Mouse (Mus musculus) adrenal gland, adult 8-10 months (tissue): ENCODE results near the gene Ssbp4. TPM values are rescaled to one million over a fixed set of nuclear protein-coding genes. Genes with fewer than 3 reads are reported as not detected.

Source experiments
- DNase-seq: peaks from one replicate; pipeline ENCODE4 v3.0.0; 2022
- total RNA-seq, 4 experiments: library from RNA; stranded (reverse); gene quantifications; 2 replicates each; pipeline ENCODE4 v1.2.4; 2022

Gene Ssbp4
- total RNA-seq, 4 experiments from 2014 or later = 69.3 to 158 (median 120) TPM

DNA sequence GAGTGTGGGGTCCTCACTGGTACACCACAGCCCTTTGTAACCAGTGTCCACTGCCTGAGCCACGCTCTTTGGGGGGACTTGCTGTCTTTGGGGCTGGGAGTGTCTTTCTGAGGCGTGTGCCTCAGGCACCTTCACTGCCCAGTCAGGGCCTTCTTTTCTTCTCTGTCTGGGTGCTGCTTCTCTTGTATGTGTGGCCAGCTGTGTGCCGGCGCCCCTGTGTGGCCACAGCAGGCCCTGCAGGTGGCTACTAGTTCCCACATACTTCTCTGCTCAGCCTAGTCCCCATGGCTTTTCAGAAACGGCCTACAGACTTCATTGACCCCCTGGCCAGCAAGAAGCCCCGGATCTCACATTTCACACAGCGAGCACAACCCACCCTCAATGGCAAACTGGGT is 23.4 kb downstream of the Ssbp4 start:
- DNase-seq = no peak

DNA sequence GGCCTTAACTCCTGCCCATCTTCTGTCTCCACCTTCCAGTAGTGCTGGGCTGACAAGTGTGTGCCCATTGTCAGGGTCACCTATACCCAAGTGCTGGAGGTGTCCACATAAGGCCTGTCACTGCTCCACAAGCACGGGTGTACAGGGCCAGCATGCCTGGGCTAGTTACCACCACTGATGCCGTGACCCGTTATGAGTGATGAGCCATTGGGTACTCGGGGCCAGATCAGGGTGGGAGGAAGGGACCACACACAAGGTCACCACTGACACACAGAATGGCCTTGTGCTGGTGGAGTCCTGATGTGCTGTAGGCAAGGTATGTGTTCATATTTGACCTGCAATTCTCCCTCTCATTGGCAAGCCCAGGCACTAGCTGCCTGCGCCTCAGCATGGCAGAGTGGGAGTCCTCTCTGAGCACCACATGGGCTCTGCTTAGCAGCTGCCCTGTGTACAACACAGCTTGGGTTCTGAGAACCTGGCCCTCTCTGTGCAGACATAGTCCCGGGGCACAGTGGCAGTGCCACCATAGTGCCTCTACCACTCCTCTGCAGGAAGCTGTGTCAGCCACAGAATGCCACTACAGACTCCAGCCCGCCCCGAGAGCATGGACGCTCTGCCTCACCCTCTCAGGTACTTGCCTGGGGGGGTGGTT is 23.9 kb downstream of the Ssbp4 start:
- DNase-seq = peak; percentile 79

DNA sequence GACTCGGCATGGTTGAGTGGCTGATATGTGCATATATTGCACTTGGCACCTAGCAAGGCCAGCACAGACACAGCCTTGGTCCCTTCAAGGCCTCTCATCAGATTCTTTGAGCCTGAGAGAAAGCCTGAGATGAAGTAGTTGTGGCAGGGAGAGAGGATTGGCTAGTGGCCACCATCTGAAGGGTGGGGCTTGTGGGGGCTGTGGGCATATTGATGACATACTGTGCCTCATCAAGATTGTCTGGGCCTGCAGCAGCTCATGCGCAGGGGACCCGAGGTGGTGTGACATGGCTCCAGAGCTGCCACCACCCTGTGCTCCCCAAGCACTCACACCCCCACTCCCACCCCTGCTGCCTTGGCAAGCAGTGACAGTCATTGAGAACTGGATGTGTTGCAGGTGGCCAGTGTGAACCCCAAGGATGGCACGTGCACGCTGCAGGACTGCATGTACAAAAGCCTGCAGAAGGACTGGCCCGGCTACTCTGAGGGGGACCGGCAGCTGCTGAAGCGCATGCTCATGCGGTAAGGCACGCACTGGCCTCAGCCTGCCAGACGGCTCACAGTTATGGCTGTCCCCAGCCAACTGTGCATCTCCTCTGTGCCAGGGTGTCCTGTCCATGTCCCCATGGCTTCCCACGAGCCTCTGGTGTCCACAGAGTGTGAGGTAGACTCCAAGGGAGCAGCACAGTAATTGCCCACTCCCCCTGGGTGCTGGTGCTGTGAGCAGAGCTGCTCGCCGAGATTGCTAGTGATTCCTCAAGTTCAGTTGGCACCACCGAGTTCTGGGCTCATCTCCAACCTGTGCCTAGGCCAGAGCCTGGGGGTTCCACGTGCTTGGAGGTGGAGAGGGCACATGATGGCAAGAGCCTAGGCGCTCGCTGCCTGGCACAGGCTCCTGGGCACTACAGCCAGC is 24.9 kb downstream of the Ssbp4 start:
- no peak for DNase-seq

DNA sequence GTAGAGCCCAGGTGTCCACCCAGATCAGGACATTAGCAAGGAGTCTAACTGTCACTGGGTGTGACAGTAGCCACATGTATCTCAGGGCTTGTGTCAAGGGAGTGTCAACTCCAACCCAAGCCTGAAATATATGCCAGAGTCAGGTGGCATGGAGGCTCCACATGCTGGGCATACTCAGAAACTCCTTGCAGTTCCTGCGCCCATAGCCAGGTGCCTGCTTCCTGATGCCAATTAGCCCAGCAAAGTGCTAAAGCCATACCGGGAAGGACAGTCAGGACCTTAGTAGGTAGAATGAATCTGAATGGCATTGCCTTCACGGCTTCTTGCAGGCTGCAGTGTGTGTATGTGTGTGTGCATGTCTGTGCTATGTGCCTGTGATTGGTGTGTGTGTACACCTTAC is 31.5 kb downstream of the Ssbp4 start:
- DNase-seq = no peak

DNA sequence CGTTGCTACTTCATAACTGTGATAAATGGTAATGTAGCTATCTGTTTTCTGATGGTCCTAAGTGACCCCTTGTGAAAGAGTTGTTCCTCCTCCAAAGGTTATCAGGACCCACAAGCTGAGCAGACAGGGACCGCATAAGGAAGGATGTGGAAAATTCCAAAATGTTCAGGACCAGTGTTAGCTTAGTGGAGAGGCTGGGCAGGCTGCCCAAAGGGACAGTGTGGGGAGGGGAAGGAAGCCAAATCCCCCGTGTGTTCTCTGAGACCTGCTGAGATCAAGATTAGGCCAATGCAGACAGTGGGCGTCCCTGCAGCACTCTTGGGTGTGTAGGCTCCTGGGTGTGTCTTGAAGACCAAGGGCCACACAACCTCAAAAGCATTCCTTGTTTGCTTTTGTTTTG is 33.8 kb downstream of the Ssbp4 start:
- peak; percentile 72 for DNase-seq

DNA sequence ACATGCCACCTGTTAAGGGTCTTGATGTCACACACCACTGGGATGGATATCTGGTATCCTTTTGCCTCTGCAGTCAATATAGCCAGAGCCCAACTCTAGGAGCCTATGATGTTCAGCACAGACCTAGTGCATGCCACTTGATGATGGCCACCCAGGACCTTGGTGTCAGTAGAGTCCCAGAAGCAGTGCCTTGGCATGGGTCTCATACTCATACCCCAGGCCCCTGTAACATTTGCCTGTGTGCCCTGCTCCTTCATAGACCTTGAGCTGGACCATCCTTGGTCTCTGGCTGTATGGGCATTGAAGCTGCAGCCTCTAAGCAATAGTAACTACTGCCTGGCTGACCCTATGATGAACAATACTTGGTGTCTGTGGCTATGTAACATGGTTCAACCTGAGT is 34.4 kb downstream of the Ssbp4 start:
- no peak for DNase-seq

DNA sequence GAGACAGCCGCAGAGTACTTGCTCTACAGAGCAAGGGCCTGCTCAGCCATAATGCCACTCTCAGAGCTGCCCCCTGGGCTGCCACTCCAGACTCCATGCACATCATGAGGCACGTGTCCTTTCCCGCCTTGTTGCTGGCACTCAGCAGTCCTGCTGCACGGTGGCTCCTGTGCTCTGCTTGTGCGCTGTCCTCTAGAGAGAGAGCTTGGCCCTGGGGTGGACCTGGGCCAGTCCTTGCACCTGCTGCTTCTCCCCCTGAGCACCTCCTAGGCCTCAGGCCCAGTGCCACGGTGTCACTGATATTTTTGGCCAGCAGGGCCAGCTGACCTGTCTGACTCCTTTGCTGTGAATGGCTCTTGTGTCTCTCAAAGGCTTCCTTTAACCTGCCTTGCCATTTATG is 37.7 kb downstream of the Ssbp4 start:
- no peak for DNase-seq

DNA sequence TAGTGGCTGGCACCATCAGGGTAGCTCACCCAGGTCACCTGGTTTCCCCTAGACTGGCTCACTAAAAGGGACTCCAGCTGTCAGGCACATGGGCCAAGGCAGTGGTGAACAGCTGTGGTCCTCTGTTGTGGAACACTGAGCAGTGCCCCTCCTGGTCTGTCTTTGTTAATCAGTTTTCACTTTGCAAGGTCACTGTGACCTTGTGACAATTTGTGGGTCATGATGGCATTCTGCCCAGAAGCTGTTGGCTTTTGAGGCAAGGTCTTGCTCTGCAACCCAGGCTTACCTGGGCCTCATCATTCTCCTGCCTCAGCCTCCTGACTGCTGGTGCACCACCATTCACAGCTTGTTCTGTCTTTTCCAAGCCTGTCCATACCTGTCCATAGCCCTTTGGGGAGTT is 38.3 kb downstream of the Ssbp4 start:
- DNase-seq = no peak

DNA sequence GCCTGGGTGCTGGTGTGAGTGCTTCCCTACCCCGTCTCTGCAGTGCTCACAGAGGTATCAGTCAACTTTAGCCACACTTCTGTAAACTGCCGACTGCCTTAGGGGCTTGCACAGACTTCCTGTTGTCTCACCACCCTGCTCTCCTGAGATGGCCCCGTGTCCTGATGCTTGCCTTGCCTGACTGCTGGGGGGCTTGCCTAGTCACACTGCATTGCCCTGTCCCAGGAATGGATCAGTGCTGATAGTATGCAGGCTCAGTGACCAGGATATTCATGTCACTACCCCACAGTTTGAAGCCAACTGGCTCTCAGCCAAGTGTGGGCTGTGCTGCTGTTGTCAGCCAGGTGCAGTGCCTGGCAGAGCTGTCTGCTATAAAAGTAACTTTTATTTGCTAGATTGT is 43.1 kb downstream of the Ssbp4 start:
- no peak for DNase-seq

DNA sequence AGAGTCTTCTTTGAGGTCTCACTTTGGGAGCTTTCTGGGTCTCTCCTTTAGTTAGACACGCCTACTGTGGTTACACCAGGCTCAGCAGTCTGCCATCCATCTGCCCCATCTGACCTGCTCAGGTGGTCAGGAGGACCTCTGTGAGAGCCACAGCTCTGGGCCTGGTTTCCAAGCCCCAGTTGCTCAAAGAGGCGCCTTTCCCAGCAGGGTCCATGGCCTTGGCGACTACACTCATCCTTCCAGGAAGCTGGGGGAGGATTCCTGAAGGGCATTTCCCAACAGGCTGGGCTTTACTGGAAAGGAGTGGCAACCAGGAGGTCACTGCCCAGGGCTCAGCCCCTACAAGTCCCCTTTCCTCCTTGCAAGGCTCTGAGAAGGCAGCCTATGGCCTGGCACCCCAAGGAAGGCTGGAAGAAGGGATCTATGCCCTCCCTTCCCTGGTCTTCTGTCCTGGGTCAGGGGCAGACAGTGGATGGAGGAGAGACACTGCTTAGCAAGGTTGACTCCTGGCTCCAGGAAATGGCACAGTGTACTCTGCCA is 43.9 kb downstream of the Ssbp4 start:
- DNase-seq = peak; percentile 69

DNA sequence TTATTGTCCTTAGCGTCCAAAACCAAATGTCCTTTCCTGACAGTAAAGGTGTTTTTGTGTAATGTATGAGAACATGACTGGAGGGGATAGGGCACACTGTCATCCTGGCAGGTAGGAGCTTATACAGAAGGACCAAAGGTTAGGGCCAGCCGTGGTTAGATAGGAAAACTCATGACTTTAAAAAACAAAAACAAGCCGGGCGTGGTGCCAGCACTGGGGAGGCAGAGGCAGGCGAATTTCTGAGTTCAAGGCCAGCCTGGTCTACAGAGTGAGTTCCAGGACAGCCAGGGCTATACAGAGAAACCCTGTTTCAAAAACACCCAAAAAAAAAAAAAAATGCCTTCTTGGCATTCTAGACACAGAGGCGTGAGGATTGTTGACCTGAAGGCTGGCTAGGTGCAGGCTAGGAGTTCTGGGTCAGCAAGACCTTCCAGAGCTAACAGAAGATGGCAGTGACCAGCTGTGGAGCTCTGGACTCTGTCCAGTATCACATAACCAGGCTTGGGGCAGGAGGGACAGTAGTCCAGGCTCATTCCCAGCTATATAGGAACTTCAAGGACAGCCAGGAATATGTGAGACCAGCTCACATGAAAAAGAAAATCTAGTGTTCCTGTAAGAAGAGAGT is 44.8 kb downstream of the Ssbp4 start:
- no peak for DNase-seq

DNA sequence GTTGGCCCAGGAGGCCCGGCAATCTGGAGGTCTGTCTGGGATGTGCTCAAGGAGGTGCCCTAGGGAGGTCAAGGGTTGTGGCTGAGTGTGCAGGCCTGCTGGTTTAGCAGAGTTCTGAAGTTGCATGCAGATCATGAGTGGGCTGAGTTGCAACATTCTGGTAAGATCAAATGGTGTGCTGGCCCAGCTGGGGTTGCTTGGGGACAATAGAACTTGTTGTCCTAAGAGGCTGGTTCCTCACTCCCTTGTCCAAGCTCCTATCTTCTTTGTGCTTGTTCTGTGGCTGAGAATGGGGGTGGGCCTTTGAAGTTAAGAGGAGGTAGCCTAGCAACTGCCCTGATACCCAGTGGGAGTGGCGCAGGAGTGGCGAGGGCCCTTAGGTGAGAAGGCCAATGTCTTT is 45.9 kb downstream of the Ssbp4 start:
- no peak for DNase-seq

DNA sequence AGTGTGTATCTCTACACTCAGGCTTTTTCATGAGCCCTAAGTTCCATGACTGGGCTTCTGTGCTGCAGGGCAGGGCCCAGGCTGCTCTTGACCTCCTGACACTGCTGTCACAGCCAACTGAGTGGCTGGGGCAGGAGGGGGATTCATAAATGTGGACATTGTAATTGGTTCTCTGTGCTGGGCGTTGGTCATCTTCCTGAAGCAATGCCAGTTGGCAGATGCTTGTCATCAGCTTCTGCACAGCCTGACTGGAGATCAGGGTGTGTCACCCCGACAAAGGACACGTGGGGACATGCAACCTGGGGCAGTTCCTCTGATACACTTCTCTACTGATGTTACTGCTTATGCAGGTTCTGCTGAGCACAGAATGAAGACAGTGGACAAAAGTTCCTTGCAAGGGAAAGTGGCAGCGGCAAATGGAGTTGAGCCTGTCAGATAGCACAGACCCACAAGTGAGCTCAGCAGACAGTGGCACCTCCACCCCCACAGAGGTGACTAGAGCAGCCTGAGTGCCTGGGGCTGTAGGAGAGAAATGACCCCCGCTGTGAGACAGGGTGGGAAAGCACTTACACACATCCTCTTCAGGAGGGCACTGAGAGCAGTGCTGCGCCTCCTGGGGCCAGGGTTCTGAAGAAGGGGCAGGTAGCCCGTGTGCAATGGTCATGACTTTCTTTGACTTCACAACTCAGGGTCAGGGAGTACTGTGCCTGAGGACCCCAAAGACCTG is 46.7 kb downstream of the Ssbp4 start:
- DNase-seq = peak; percentile 82

DNA sequence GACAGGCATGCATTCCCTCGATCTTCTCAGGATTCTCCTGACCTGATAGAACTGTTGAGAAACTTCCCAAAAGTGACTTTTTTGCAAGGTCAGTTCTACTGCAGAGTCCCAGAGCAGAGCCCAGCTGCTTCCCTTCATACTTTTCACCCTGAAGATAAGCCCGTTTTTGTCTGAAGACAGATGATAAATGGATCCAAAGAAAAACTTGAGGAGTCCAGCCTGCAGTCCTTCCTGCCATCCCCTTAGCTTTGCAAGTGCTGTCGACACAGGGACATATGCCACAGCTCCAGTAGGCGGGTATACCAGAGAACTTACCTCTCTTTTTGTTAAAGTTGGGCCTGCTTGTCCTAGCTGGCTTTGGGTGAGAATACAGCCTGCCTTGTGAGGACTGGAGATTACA is 47.3 kb downstream of the Ssbp4 start:
- DNase-seq = no peak

DNA sequence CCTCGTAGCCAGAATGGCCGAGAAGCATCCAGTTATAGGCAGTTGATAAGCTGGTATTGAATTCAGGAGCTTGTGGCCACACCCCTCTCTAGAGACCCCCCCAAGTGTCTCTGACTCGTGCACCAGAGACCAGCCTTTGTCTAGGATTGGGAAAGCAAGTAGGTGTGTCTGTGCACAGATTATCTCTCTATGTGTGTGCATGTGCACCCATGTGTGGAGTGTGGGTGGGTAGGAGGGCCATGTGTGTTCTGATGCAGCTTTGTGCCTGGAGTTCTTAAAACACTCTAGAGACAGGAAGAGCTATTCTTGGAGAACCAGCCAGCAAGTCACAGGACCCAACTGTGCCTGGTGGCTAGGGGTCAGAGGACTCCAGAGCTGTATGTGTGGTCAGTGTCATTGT is 48.1 kb downstream of the Ssbp4 start:
- no peak for DNase-seq

DNA sequence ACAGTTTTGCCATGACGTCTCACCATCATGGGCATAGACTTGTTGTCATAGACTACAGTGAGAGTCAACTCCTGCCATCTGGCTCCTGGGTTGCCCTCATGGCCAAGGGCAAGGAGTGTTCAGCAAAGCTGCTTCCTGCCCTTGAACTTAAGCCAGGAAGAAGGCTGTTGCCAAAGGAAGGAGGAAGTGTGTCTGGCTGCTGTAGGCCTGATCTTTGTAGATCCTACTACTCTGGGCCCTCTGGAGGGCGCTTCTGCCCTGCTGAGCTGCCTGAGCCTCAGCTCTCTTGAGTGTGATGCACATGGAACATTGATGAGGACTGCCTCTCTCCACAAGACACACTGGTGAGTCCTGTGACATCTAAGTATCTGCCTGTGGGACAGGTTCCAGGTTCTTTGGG is 48.6 kb downstream of the Ssbp4 start:
- DNase-seq = peak; percentile 69

DNA sequence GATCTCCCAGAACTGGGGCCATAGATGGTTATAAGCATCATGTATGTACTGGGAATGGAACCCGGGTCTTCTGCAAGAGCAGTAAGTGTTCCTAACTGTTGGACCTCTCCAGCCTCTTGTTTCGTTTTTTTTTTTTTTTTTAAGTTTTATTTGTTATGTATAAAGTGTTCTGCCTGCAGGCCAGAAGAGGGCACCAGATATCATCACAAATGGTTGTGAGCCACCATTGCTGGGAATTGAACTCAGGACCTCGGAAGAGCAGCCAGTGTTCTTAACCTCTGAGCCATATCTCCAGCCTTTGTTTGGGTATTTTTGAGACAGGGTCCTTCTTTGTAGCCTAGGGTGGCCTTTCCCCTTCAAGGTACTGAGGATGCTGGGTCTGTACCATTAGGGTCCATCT is 49.7 kb downstream of the Ssbp4 start:
- DNase-seq = no peak

DNA sequence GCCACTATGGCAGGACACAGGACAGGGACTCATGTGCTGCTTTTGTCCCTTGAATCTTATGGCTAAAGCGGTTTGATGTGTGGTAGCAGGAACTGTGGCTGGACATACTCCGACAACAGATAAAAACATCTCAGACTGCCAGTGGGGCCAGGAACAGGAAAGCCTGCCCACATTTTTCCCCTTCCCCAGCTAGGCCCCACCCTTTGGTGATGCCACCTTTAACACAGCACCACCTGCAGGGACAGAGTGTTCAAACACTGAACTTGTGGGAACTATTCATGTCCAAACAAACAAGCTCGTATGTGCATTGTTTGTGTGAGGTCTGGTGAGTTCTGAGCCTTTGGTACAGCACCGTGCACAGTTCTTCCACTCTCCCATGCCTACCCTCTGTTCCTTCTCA is 50.3 kb downstream of the Ssbp4 start:
- no peak for DNase-seq

DNA sequence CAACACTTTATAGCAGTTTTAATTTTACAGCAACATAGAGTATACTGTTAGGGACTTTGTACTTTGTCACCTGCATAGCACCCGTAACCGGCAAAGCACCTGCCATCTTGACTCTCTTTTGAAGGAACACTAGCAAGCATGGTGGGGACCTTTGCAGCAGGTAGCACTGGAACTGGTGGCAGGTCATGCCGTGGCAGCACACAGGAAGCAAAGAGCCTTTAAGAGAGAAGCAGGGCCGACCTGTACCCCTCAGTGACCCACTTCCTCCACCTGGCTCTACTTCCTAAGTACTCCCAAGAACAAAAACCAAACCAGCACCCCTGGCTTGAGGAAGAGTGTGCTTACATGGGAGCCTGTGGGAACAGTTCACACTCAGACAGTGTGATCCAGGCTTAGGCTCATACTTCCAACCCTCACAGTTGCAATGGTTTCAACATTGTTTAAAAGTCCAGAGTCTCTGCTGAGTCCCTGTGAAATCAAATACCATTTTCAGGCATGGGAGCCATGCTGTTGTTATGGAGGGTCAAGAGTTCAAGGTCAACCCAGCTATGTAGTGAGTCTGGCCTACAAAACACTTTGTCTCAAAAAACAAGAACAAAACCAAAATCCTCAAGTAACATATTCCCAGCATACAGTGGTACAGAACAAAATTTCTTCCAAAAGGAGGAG is 53.5 kb downstream of the Ssbp4 start:
- DNase-seq = no peak

DNA sequence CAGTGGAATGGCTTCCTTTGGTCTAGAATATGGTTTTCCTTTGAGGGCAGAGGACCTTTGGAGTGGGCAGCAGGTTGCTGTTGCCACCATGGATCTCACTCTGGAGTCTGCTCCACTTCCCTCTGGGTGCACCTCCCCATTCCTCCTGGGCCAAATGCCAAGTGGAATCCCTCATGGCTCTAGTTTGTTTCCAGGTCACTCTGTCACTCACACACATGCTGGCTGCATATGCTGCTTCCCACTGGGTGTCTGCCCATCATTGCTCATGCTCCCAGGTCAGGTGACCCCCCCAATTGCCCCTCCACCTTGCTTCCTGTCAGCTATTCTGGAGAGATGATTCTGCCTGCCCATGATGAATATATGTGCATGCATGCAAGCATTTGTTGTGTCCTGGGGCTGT is 54.9 kb downstream of the Ssbp4 start:
- peak; percentile 63 for DNase-seq

DNA sequence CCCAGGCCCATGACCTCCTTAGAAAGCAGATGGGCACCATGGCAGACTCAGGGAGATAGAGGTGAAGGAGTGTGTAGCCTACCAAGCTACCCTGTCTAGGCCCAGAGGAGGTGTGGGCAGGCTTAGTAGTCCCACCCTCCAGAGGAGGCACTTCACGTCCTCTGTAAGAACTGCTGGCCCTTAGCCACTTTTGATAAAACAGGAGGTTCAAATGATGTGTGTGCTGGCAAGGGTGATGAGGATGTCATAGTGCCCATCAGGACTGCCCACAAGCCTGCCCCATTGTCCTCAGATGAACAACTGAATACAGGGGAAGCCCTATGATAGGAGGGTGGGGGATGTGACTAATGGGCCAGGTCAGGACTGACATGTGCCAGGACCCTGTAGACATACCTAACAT is 55.8 kb downstream of the Ssbp4 start:
- no peak for DNase-seq

DNA sequence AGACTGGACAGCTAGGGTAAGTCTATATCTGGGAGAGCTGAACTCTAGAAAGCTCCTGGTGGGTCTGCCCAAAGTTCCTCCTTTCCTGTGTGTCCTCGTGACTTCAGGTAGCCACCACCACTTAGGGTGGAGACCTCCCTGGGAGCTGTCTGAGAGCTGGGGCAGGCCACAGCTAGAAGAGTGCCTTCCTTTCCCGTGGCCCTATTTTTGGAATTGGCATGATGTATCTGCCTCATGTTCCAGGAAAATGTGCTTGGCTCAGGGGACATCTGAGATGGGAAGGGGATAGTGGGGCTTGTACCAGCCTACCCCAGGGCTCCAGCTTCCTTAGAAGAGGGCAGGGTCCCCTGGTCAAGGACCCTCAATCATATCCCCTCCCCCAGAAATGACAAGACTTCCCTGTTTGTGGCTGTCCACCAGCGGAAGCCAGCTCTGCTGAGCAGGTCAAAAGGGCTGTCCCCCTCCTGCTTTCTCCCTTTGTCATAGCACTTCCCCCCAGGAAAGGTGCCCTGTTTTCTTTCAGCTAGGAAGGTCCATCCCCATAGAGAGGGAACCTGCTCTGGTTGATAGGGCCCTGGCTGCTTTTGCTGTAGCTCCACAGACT is 57.0 kb downstream of the Ssbp4 start:
- no peak for DNase-seq
